Mouse (Mus musculus) layer of hippocampus, adult 2 months (tissue): ENCODE measurements at regions not wholly inside any gene's neighbourhood (a gene's known extent, or its start where the extent isn't known, plus 50 kb on each side); places are given as distances from the start of the nearest gene placed in this dataset.

Source experiments
- DNase-seq, 2 experiments: peaks; one replicate each; pipeline ENCODE4 v3.0.0; 2022; ENCODE audit warnings: low spot score in 2 of 2
- H3K27ac ChIP-seq: fragments of 200-600 bp; 2 replicates; pipeline ENCODE4 v1.8.1; 2022
- H3K4me3 ChIP-seq: fragments of 200-600 bp; 2 replicates; pipeline ENCODE4 v1.8.1; 2022; ENCODE audit warnings: mild to moderate bottlenecking
- CTCF ChIP-seq: fragments of 200-600 bp; conservative IDR thresholded peaks from 2 replicates; pipeline ENCODE4 v1.8.1; 2022; ENCODE audit warnings: antibody characterized with exemption, mild to moderate bottlenecking, moderate library complexity

- no peak for DNase-seq
- H3K4me3 ChIP-seq, result no peak overlapping the region
- TF ChIP-seq CTCF, result no peak
- H3K27ac ChIP-seq, result no peak overlapping the region
These were observed 88.7 kb upstream of the Smim23 start for GRCm38 (mm10) chr11:32913071-32913470.

- Histone ChIP-seq H3K4me3 (no peak overlapping the region), H3K27ac (no peak overlapping the region)
- TF ChIP-seq CTCF, result no peak
- DNase-seq, result no peak
These were observed 87.4 kb upstream of the Smim23 start for GRCm38 (mm10) chr11:32911791-32912190.

DNA sequence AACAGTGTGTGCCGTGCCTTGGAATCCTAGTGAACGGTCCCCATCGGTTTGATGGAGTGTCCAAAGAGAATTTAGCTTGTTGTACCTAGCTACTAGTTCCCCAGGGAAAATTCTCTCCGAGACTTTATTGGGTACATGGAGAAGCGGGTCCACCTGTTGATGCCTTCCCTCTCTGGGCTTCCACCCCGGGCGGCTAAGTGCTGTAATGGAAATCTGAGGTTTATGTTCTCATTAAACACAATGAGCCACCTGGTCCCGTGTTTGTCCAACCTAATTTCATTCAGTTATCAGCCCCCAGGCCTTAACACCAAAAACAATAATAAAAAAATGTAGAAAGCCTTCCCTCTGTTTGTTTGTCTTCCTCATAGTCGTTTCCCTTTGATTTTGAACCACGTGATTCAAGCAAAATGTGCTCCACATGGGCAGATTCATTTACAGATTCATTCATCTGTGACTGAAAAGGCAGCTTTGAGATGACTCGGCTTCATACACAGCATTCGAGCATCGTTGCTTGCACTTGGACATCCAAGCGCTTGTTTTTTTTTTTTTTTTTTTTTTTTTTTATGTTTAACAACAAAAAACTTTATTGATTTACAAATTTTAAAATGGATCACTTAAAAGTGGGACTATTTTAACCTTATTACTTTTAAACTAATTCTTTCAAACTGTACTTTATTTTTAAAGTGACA is 84.5 kb upstream of the Smim23 start:
- DNase-seq, result no peak
- no peak for TF ChIP-seq CTCF
- Histone ChIP-seq H3K4me3 (no peak overlapping the region), H3K27ac (no peak overlapping the region)

DNA sequence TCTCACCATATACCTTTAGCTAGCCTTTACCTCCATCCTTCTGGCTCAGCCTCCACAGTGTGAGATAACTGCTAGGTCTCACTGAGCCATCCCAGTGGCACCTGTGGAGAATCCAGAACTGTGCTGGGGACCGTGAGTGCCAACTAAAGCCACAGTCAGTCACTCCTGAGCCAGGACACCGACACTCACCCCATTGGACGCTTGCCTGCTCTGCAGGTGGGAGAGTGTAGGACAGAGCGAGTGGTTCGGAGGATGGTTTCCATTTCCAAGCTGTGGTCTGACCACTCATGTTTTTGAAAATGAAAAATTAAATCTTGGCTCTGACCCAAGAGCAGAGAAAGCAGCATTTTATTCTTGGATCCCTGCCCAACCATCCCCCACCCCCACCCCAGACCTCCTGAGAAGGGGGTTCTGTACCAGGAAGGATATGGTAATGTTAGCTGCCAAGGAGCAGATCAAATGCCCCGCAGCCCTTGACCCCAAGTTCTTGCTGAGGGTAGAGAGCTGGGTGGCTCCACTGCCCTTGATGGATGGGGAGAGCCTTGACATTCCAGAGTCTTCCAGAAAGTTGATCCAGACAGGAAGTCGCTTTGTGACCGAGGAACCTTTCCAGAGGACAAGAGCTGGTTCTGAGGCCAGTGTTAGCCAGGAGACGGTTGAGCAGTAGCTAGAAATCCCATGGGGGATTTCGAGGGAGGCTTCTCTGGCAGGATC is 83.3 kb upstream of the Smim23 start:
- H3K4me3 ChIP-seq, result no peak overlapping the region
- no peak for DNase-seq
- TF ChIP-seq CTCF, result no peak
- H3K27ac ChIP-seq, result no peak overlapping the region

- no peak for DNase-seq
- no peak overlapping the region for H3K4me3 ChIP-seq
- no peak overlapping the region for H3K27ac ChIP-seq
- no peak for TF ChIP-seq CTCF
These were observed 79.6 kb upstream of the Smim23 start for GRCm38 (mm10) chr11:32903970-32904369.

DNA sequence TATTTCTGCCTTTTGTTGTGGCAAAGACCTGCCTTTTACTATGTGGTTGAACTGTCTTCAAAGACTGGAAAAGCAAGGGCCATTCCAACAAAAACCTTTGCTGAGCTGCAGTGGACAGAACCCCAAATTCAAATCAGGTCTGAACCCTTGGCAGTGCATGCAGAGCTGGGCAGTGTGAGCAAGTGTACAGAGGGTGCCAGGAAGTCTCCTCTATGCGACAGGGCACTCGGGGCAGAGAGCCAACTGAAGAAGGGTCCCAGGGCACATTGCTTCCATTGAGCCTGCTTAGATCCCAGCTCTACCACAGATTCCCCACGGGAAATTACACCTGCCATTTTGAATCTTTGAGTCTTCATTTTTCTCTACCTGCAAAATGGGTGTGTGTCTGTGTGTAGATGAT is 79.0 kb upstream of the Smim23 start:
- no peak for TF ChIP-seq CTCF
- DNase-seq, result peak in 1 of 2 experiments; percentile 20
- H3K27ac ChIP-seq, result no peak overlapping the region
- H3K4me3 ChIP-seq, result no peak overlapping the region

DNA sequence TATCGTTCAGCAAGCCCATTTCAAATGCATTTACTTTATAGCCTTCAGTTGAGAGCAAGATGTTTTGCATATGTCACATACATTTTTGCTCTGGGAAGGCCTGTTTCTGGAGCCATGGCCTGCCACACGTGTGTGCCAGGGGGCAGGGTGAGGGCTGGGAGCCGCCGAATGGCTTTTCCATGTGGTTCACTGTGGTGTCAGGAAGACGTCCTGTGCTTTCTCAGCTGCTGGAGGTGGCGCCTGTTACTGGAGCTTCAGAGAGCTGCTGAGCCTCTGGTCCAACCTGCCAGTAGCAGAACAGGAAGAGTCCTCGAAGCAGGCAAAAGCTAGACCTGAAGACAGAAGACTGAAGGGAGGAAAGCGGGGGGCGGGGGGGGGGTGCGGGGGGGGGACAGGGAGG is 78.5 kb upstream of the Smim23 start:
- Histone ChIP-seq H3K4me3 (no peak overlapping the region), H3K27ac (no peak overlapping the region)
- DNase-seq, result no peak
- no peak for TF ChIP-seq CTCF

DNA sequence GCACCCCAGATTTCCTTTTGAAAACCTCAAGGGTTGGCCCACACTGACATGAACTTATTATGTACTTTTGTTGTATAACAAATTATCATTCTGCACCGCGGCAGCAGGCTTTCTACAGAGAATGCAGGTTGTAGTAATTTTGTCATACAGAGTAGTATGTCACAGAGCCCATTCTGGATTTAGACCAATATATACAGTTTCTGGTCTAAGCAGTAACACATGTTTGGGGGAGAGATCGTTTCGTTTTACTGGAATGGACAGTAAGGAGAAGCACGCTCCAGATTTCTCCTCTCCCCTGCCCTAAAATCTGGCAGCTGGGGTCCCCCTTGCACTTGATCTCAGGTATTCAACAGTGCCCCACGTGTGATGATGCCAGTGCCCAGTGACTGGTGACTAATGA is 76.0 kb upstream of the Smim23 start:
- no peak for TF ChIP-seq CTCF
- no peak overlapping the region for H3K4me3 ChIP-seq
- H3K27ac ChIP-seq, result no peak overlapping the region
- no peak for DNase-seq

GRCm38 (mm10) chr11:32899604-32900216 is 75.3 kb upstream of the Smim23 start:
- Histone ChIP-seq H3K27ac (no peak overlapping the region), H3K4me3 (no peak overlapping the region)
- no peak for TF ChIP-seq CTCF
- DNase-seq, result no peak

GRCm38 (mm10) chr11:32895400-32895799 is 71.0 kb upstream of the Smim23 start:
- Histone ChIP-seq H3K4me3 (no peak overlapping the region), H3K27ac (no peak overlapping the region)
- no peak for DNase-seq
- peak; percentile 69 for TF ChIP-seq CTCF

GRCm38 (mm10) chr11:32893146-32893903 is 68.9 kb upstream of the Smim23 start:
- DNase-seq, result no peak
- no peak for TF ChIP-seq CTCF
- H3K27ac ChIP-seq, result no peak overlapping the region
- H3K4me3 ChIP-seq, result no peak overlapping the region

DNA sequence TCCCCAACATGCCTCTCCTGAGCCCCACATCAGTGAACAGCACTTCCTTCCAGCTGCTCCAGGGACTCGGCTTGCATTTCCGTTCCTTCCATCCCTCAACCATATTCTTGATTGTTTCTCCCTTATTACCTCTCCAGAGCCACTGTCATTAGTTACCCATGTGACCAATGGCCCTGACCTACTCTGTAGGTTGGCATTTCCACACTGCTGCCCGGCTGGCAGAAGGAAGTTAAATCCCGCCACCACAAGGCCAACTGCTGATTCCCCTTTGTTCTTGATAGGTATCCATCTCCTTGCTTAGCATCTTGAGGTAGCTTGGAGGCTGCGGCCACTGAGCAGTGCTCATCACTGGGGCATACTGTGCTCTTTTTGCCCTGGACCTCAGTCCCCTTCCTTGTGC is 68.1 kb upstream of the Smim23 start:
- TF ChIP-seq CTCF, result no peak
- no peak overlapping the region for H3K4me3 ChIP-seq
- no peak for DNase-seq
- H3K27ac ChIP-seq, result no peak overlapping the region

DNA sequence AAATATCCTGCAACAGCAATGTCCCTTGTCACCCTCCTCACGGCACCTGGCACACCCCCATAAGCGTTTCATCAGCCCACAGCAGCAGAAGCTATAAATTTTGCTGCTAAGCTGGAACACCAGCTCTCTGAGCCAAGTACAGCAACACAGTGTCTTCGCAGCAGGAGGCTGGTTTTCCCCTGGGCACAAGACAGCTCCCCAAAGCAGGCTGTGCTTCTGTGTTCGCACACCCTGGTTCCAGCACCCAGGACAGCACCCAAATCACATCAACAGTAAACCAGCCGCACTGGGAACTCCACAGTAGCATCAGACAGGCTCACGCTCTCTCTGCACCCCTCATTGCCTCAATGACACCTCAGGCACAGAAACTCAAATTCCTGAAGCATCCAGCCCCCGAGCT is 64.8 kb upstream of the Smim23 start:
- DNase-seq, result no peak
- TF ChIP-seq CTCF, result no peak
- H3K27ac ChIP-seq, result no peak overlapping the region
- no peak overlapping the region for H3K4me3 ChIP-seq
